Mouse (Mus musculus) C3H10T1/2 (cell line): ENCODE measurements around the gene Ipo4. TPM values are rescaled to one million over a fixed set of nuclear protein-coding genes. Genes with fewer than 3 reads are reported as not detected.

Experiments used
- polyA plus RNA-seq, 2 experiments: library from polyadenylated mRNA; unstranded; fragments of >200 nt; fragmentation: generic; extraction: Trizol; gene quantifications; one replicate each; pipeline ENCODE4 v1.2.1; 2012; ENCODE audit warnings: missing spikeins in 2 of 2

Gene Ipo4
- 100 to 1,000 TPM in 1 of 2 experiments, 10 to 100 TPM in 1; 83.9 to 139 TPM for polyA plus RNA-seq

GRCm38 (mm10) chr14:55635523-55636007 is at the start of gene Ipo4:
Ipo4 (minus strand) TSS chr14:55635957.

DNA sequence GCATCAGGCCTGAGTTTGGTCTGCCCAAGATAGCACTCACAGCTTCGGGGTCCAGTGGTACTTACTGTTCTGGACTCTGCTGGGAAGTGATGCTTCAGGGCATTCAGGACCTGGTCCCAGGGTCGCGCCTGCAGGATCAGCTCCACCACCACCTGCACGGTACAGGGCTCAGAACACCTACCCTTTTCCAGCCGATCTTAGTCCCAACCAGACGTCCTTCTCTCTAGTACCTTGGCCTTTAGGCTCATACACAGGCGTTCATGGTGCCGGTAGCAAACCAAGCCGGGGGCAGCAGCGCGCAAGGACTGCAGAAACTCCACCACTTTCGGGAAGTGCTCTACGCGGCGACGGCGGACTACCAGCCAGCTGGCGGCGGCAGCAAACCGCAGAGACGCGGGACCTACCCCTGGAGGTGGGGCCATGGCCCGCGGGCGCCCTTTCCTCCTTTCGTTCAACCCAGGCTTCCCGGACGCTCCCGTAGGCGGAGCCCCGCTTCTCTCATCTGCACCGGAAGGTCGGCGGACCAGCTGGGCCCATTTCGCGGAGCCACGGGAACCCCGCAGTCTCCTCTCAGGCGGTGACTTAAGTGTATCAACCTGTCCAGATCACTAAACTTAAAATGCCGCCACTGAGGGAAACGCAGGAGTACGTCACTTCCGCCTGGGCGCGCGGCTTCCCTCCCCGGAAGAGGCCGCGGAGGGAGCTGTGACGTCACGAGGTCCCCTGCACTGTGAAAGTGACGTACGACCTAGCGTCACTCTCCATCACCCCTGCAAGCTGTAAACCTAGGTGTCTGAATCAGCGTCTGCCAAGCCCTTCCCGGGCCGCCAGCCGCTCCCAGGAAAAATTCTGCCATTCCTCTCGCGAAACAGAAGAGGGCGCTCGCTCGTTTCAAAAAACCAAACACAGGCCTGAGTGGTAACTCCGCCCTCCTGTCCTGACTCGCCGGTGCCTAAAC is 45.7 kb upstream of the Ipo4 start, which contains the start of gene Tinf2:
Gene Tinf2, minus strand, starts transcription at position 661 of the 958 bp plus-strand sequence.

DNA sequence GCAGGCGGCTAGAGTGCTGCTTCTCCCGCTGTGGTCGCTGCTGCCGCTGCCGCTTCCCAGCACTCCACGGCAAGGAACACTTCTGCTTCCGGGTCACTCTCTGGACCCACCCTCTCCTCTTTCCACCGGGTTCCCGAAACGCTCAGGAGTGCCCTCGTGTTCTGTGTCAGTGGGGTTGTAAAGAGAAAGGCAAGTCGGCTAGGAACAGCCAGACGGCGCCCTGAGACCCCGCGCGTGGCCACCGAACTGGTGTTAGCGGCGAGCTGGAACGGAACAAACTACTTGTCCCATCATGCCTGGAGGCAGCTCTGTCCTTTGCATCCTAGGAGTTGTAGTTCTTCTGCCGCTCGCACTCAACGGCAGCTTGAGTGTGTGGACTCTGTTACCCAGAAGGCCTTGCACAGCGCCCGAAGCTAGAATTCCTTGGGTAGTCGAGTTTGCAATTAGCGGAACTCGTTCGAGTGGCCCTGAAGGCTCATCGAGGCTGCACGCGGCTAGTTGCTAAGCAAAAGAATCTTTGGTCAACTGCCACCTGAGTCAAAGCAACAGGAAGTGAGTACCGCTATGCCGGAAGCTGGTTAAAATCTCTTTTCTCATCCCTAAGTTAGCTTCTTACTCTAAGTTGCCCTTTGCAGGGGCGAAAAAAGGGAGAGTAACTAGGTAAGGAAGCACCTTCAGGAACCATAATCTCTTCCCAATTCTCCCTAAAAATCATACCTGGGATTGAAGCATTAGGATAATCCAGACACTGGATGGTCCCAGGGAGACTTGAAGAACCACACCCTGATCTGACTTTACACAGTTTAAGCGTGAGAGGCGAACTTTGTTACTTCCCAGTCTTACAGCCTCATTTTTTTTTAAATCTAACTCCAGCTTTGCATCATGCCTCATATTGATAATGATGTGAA is 36.3 kb upstream of the Ipo4 start, which contains the start of the genes Gmpr2 and Nedd8:
Gene Gmpr2, plus strand, starts transcription at position 109 of the 908 bp plus-strand sequence.
Gene Nedd8, minus strand, starts transcription at position 292 of the 908 bp plus-strand sequence.

GRCm38 (mm10) chr14:55659960-55660573 is 24.3 kb upstream of the Ipo4 start, which contains the start of gene Mdp1:
Mdp1 (minus strand) TSS chr14:55660508.

GRCm38 (mm10) chr14:55649884-55650283 is 14.1 kb upstream of the Ipo4 start, which contains the start of gene Tssk4:
Tssk4 (plus strand) TSS chr14:55650184.

GRCm38 (mm10) chr14:55643060-55643907 is 7.5 kb upstream of the Ipo4 start, which contains the start of gene Tm9sf1:
Tm9sf1 (minus strand) TSS chr14:55643806.

DNA sequence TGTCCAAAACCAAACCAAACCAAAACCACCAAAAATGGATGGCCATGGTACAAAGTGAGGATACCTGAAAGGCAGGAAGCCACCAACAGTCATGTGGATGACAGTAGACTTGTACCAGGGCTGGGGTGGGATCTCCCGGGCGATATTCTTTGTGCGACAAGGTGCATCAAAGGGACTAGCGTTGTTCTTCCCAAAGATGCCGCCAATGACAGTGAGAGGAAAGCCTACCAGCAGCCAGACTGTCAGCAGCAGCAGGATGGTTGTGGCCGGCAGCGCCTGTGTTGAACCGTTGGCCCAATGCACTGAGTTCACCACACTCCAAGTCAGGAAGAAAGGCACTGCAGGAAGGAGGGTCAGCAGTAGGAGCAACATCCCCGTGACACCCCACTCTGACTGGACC is 2.0 kb upstream of the Ipo4 start, which contains the start of gene Gm49378:
Gene Gm49378, minus strand, starts transcription at position 101 of the 400 bp plus-strand sequence.

GRCm38 (mm10) chr14:55617822-55618221 is 17.9 kb downstream of the Ipo4 start, which contains the start of gene Rec8:
Rec8 (plus strand) TSS chr14:55618037.

DNA sequence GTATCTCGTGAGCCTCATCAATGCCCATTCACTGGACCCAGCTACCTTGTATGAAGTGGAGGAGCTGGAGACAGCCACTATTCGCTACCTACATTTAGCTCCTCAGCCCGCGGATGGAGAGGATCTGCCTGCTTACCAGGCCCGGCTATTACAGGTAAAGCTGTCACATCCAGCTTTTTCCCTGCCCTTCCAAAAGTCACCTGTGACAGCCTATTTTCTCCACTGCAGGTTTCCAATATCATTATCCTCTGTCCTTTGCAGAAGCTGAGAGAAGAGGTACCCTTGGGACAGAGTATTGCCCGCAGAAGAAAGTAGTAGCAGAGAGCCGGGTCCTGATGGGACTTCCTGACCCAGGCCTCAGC is 32.5 kb downstream of the Ipo4 start, which contains the start of gene Irf9:
Gene Irf9, plus strand, starts transcription at position 301 of the 362 bp plus-strand sequence.

GRCm38 (mm10) chr14:55591331-55591891 is 44.3 kb downstream of the Ipo4 start, which contains the start of gene Rnf31:
Rnf31 (plus strand) TSS chr14:55591708.

DNA sequence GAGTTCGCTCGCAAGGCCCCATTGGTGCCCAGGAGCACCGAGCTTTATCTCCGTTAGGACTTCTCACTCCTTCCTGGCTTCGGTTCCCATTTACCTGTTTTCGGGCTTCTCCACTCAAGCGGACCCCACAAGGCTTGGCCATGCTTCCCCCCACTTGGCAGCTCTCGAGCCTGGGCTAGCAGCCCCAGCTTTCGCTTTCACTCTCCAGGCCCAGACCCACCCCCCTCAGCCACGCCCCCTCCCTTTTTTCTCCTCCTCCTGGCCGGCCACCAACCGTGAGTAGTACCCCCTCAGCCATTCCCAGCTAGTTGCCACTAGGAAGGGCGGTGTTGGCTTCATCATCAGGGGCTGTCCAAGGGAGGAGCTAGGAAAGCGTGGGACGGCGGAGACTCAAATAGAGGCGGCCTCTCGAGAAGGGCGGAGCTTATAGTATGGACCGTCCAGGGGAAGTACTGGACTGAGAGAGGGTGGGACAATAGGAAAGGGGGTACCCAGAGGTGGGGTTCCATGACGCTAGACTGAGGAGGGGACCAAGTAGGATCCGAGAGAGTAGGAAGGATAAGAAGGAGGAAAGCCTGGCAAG is 44.9 kb downstream of the Ipo4 start, which contains the start of gene Psme2:
Gene Psme2, minus strand, starts transcription at position 366 of the 583 bp plus-strand sequence.

GRCm38 (mm10) chr14:55584702-55585565 is 50.8 kb downstream of the Ipo4 start, which contains the start of gene Emc9:
Emc9 (minus strand) TSS chr14:55585302.

GRCm38 (mm10) chr14:55577871-55578667 is 57.7 kb downstream of the Ipo4 start, which contains the start of gene Psme1:
Psme1 (plus strand) TSS chr14:55578123.

